Mouse (Mus musculus) layer of hippocampus, postnatal 36 days (tissue): ENCODE data around the gene Dop1b. TPM values are rescaled to one million over a fixed set of nuclear protein-coding genes. Genes with fewer than 3 reads are reported as not detected.
"Not testable (repeated sequence)": the region's sequence is repeated elsewhere in the genome, so short reads cannot be mapped to it uniquely, and the experiment has no call there.

Source experiments
- DNase-seq, 2 experiments: peaks; one replicate each; pipeline ENCODE4 v3.0.0; 2022
- total RNA-seq, 2 experiments: library from RNA; stranded (reverse); gene quantifications; 2 replicates each; pipeline ENCODE4 v1.2.3; 2021

Dop1b gene
- total RNA-seq, 2 experiments from 2014 or later: 104 to 114 TPM

DNA sequence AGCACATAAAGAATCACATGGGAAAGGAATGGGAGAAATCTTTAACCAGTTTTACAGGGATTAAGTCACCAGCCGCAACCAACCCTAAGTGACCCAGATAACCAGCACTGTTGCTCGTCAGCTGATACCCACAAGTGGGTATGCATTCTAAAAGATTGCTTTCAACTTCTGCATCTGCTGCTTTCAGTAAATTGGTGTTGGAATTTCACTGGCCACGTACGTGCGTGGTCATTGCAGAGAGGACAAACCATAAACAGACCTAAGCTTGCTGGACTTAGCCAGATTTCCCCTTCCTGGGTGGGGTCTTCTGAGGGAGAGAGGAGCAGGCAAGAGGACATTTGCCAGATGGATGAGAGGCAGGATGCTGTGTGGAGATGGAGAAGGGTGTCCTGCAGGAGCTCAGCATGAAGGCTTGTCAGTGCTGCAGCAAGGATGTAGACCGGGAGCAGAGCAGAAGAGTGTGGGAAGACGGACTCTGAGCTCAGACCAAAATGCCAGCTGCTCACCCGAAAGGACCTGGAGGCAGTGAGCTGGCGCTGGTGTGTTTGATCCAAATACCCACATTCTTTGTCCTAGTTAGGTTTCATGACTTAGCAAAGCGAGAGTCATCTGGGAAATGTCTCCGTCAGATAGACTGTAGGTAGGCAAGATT is 86.3 kb downstream of the Dop1b start:
- peak in 1 of 2 experiments; percentile 34 for DNase-seq

DNA sequence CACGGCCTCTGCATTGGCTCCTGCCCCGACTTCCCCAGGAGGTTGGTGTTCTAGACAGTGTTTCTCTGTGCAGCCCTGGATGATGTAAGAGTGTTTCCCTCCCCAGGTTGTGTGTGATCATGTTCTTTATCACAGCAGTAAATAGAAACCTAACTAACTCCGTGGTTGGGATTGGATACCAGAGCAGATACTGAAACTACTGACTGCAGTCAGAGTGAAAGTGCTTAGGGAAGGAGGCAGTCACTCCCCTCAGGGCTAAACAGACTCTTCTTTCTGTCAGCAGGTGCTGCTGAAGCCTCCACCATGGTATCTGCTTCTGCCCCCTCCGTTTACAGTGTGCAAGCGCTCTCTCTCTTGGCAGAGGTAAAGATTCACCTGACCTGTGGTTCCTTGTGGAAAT is 86.9 kb downstream of the Dop1b start:
- DNase-seq: no peak

DNA sequence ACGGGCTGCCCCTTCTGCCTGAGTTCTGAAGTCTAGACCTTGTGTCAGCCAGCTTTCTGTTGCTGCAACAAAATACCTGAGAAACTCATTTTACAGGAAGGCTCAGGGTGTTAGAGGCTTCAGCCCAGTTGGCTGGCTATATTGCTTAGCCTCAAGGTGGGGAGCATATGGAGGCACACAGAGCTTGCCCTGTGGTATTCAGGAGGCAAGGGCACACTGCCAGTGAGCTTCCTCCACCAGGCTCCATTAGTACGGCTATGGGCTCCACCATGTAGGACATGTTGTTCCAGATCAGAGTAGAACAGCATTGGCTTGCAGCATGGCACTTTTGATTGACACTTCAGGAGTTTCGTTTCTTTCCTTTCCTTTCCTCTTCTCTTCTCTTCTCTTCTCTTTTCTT is 87.4 kb downstream of the Dop1b start:
- DNase-seq: no peak

DNA sequence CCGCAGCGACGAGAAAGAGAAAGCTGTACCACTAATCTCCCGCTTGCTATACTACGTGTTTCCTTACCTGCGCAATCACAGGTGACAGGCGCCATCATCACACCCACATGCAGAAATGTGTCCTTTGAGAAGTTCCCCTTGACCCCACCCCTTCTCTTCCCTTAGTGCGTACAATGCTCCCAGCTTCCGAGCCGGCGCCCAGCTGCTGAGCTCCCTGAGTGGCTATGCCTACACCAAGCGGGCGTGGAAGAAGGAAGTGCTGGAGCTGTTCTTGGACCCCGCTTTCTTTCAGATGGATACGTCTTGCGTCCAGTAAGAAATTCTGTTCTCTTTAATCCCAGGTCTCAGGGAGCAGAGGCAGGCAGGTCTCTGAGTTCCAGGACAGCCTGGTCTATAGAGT is 88.2 kb downstream of the Dop1b start:
- no peak for DNase-seq

DNA sequence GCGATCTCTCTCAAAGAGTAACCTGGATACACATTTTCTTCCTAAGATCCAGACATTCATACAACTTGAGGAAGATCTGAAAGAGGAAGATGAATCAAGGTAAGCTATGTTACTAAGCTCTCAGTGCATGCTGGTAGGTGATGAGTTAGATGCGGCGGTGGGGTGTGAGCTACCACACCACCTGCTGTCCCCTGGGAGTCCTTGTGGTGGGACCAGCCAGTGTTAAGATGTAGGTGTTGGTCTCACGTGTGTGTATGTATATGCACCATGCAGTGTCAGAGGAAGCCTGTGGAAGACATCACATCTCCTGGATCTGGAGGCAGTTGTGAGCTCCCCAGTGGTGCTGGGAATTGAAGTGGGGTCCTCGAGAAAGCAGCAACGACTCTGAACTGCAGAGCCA is 95.5 kb downstream of the Dop1b start:
- no peak for DNase-seq

GRCm38 (mm10) chr16:93807961-93808554 is 96.4 kb downstream of the Dop1b start:
- no peak for DNase-seq

DNA sequence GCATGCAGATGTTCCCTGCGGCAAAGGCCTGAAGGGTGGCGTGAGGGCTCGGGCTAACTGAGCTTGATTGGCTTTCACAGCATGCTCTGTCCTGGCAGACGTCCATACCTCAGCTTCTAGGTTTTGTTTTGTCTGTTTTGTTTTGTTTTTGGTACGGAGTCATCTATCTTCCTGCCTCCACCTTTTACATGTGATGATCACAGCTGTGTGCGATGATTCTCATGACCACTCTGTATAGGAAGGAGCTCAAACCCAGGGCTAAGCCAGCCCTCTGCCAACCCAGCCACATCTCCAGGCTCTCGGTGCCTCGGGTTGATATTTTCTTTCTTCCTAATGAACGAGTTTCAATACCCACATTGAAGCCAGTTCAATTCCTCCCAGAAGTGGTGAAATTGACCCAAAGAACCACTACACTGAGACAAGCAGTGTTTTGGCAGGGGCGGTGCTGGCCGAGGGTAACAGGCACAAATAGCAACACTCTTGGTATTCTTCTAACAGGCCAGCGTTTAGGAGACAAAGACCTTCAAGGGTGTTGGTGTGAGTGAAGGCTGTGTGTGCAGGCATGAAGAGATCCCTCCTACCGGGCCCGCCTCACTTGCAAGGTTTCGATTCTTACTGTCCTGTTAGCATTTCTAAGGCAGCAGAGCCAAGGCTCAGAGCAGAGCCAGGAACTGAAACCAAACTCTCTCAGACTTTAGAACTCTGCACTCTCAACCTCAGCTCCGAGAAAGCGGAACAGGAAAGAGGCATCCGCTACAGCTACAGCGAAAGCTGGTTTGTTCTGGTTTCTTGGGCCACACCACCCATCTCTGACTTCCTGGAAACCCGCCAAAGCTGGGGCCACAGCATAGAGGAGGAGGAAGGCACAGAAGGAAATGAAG is 104.4 kb downstream of the Dop1b start:
- DNase-seq: peak; percentile 28 to 44

GRCm38 (mm10) chr16:93816861-93817260 is 105.2 kb downstream of the Dop1b start:
- no peak for DNase-seq

DNA sequence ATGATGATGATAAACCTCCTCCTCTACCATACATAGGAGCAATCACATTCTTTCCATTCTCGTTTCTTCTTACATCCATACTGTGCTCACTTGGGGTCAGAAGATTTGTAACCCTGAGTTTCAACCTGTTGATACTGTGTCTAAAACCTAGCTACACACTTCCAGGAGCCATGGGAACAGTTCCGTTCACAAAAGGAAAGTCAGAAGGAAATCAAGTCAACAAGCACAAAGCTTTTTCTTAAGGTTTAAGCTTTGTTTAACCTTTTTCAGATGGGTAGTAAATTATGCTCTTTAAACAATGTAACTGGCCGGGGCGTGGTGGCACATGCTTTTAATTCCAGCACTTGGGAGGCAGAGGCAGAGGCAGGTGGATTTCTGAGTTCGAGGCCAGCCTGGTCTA is 105.7 kb downstream of the Dop1b start:
- no peak for DNase-seq

- no peak for DNase-seq
Observed at GRCm38 (mm10) chr16:93818691-93819324, 107.1 kb downstream of the Dop1b start.

- no peak for DNase-seq
Observed at GRCm38 (mm10) chr16:93819325-93819696, 107.6 kb downstream of the Dop1b start.

DNA sequence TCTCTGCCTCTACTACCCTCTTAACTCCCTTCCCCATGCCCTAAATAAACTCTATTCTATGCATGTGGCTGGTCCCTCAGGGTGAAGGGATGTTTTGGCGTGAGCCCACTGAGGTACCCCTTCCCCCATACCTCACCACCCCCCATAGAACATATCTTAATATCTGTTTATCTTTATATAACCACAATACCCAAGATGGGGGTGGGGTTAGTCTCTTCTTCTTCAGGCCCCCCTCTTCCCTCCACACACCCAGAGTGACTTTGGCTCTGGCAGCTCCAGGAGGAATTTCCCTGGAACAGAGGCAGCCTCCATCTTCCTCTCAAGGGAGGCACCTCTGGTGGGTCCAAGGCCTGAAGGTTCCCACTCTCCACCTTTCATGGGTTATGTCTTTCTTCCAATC is 108.3 kb downstream of the Dop1b start:
- DNase-seq: no peak

DNA sequence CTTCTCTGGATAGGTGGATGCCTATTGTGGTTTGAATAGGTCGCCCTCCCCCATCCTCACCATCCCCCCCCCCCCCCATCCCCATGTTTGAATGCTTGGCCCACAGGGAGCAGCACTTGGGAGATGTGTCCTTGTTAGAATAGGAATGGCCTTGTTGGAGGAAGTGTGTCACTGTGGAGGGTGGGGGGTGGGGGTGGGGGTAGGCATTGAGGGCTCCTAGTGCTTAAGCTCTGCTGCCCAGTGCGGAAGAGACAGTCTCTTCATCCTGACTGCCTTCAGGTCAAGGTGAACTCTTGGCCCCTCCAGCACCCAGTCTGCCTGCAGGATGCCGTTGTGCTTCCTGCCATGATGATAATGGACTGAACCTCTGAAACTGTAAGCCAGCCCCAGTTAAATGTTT is 110.0 kb downstream of the Dop1b start:
- DNase-seq: no peak

GRCm38 (mm10) chr16:93822433-93823225 is 110.9 kb downstream of the Dop1b start:
- DNase-seq: not testable (repeated sequence)

GRCm38 (mm10) chr16:93824799-93825198 is 113.1 kb downstream of the Dop1b start:
- no peak for DNase-seq

- DNase-seq: no peak
Observed at GRCm38 (mm10) chr16:93825463-93825862, 113.8 kb downstream of the Dop1b start.

GRCm38 (mm10) chr16:93826054-93826453 is 114.3 kb downstream of the Dop1b start:
- DNase-seq: no peak

DNA sequence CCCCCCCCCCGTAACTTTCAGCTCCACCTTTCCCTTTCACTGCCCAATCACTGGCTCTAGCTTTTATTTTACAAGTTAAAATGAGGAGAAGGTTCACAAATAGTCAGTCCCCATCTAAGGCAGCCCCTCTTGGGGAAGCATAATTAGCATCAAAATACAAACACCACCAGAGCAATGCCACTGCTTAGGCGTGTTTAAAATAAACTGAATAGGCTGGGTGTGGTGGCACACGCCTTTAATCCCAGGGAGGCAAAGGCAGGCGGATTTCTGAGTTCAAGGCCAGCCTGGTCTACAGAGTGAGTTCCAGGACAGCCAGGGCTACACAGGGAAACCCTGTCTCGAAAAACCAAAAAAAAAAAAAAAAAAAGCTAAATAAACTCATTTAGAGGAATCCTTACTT is 114.8 kb downstream of the Dop1b start:
- DNase-seq: not testable (repeated sequence)

GRCm38 (mm10) chr16:93826909-93827308 is 115.2 kb downstream of the Dop1b start:
- DNase-seq: no peak

DNA sequence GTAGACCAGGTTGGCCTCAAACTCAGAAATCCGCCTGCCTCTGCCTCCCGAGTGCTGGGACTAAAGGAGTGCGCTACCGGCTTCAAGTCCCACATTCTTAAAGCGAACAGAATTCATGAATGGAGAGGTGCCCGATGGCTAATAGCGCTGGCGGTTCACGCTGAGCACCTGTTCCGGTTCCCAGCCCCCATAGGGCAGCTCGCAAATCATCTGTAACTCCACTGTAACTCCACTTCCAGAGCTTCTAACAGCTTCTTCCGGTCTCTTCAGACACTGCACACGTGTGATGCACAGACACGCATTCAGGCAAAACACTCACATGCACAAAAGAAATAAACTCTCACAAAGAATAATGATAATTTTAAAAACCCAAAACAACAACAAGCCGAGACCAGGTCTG is 117.8 kb downstream of the Dop1b start:
- DNase-seq: no peak

DNA sequence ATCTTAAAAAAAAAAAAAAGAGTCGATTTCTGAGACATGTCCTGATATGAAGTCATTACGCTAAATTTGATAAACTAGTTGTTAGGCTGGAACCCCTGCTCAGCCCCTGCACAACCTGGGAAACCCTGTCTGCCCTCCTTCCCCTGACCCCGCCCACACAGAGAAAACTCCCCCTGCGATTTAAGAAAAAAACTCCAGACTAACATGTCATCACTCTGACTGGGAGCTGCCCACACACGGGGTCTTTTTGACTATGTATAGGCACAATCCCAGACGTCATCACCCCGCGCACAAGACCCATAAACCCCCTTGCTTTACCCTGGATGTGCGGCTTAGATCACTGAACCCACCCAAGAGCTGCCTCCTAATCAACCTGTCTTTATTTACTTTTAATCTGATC is 118.4 kb downstream of the Dop1b start:
- DNase-seq: no peak

- DNase-seq: no peak
Observed at GRCm38 (mm10) chr16:93830916-93831315, 119.2 kb downstream of the Dop1b start.
